Mouse (Mus musculus): ENCODE results near the gene Recql5.
"Not testable (repeated sequence)": the region's sequence is repeated elsewhere in the genome, so short reads cannot be mapped to it uniquely, and the experiment has no call there.

The Recql5 gene

GRCm38 (mm10) chr11:115858354-115858753, 74.9 kb downstream of the Recql5 start, which contains the start of gene Myo15b:
Gene Myo15b, plus strand, starts transcription at chr11:115858406.
- no peak for DNase-seq

GRCm38 (mm10) chr11:115857936-115858335, 75.3 kb downstream of the Recql5 start:
- no peak for DNase-seq

GRCm38 (mm10) chr11:115857146-115857545, 76.1 kb downstream of the Recql5 start:
- not testable (repeated sequence) for DNase-seq

- DNase-seq, result no peak
These were observed 78.6 kb downstream of the Recql5 start for GRCm38 (mm10) chr11:115854674-115855073.

- no peak for DNase-seq
These were observed 87.5 kb downstream of the Recql5 start for GRCm38 (mm10) chr11:115845819-115846218.

GRCm38 (mm10) chr11:115844240-115844639, 89.0 kb downstream of the Recql5 start:
- DNase-seq, result no peak

GRCm38 (mm10) chr11:115843891-115844239, 89.4 kb downstream of the Recql5 start:
- no peak for DNase-seq

GRCm38 (mm10) chr11:115843141-115843890, 90.0 kb downstream of the Recql5 start:
- no peak for DNase-seq

Measured in thymus, postnatal 25 days (tissue).